Mouse (Mus musculus) liver, embryonic 12.5 days (tissue): ENCODE data around the gene Taok1. TPM values are rescaled to one million over a fixed set of nuclear protein-coding genes. Genes with fewer than 3 reads are reported as not detected.

Experiments
- ATAC-seq: fragments of 200-750 bp; cut with Nextera tagmentation; 2 replicates; pipeline ENCODE4 v1.8.0; 2017; ENCODE audit warnings: moderate number of reproducible peaks, mild to moderate bottlenecking, moderate library complexity
- H3K27ac ChIP-seq: fragments of 300-500 bp; sonication (generic); 2 replicates; pipeline ENCODE4 v1.5.1; 2016; ENCODE audit warnings: mild to moderate bottlenecking
- H3K27me3 ChIP-seq: fragments of 300-500 bp; sonication (generic); replicated peaks from 2 replicates; pipeline ENCODE4 v1.6.1; 2016; ENCODE audit warnings: mild to moderate bottlenecking, moderate library complexity
- H3K36me3 ChIP-seq: fragments of 300-500 bp; sonication (generic); 2 replicates; pipeline ENCODE4 v1.6.1; 2016; ENCODE audit warnings: mild to moderate bottlenecking, moderate library complexity
- H3K4me1 ChIP-seq: fragments of 300-500 bp; sonication (generic); 2 replicates; pipeline ENCODE4 v1.6.1; 2016
- H3K4me2 ChIP-seq: fragments of 300-500 bp; sonication (generic); 2 replicates; pipeline ENCODE4 v1.6.1; 2016; ENCODE audit warnings: mild to moderate bottlenecking, moderate library complexity
- H3K4me3 ChIP-seq: fragments of 300-500 bp; sonication (generic); 2 replicates; pipeline ENCODE4 v1.5.1; 2016; ENCODE audit warnings: mild to moderate bottlenecking, moderate library complexity
- H3K9ac ChIP-seq: fragments of 300-500 bp; sonication (generic); 2 replicates; pipeline ENCODE4 v1.6.1; 2016; ENCODE audit warnings: mild to moderate bottlenecking, moderate library complexity
- H3K9me3 ChIP-seq: fragments of 300-500 bp; sonication (generic); replicated peaks from 2 replicates; pipeline ENCODE4 v1.6.1; 2016; ENCODE audit warnings: mild to moderate bottlenecking, moderate library complexity
- WGBS: fragments of 180-500 bp; shearing (Covaris S2); methylation state at CpG from one replicate; pipeline ENCODE4 v1.1.7; 2016; ENCODE audit not compliant: insufficient replicate concordance; 5-methylcytosine and 5-hydroxymethylcytosine counted together
- polyA plus RNA-seq: library from polyadenylated mRNA; unstranded; fragments of >200 nt; fragmentation: Nextera tagmentation; extraction: Ambion mirVana; gene quantifications from 2 replicates; pipeline ENCODE4 v1.2.1, GENCODE M21; 2016

The Taok1 gene
- polyA plus RNA-seq, 1 experiment from 2014 or later: 6.1 TPM

DNA sequence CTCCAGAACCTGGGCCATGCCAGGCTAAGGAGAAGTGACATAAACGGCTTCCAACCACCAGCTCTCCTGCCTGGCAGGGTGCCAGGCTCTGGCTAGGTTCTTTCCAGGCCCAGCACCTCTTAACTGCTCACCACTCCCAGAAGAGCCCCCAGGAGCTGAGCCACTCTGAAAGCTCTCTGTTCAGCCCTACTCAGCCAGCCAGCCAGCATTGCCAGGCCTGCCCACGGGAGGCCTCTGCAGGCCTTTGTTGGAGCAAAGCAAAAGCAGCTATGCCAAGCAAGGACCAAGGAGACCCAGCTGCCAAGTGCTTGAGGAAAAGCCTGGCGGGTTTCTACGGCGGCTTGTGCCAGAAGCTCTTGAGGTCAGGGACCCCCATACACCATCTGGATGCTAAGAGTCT lies 120.8 kb downstream of the Taok1 start:
- Histone ChIP-seq H3K36me3 (no peaks in the 10 kb centered on the region), H3K27ac (no peak overlapping the region), H3K4me2 (no peak overlapping the region), H3K4me3 (no peak overlapping the region), H3K9me3 (no peaks in the 10 kb centered on the region), H3K27me3 (peaks cover 29% of the 10 kb centered on the region), H3K4me1 (peaks cover 49% of the 10 kb centered on the region), H3K9ac (no peak overlapping the region)
- ATAC-seq: no peak
- 82% methylated on average over 5 of the region's 5 CpGs for WGBS

DNA sequence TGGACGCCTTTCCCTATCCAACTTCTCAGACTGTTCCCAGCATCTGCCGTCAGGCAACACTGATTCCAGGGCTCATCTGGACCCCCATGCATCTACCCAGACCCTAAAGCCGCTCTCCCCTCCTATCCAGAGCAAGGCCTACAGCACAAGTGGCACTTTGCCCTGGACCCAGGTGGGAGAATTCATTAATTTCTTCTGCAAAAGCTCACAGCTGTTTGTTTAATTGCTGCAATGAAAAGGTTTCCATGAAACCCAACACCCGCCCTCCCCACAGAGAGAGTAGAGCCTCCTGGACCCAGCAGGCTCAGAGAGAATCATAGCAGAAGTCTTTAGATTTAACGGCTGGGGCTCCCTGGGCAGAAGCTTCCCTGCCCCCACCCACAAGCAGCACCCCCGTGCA lies 122.4 kb downstream of the Taok1 start:
- no peak overlapping the region for H3K4me3 ChIP-seq
- 70% methylated on average over 6 of the region's 6 CpGs for WGBS
- peaks cover 34% of the 10 kb centered on the region for H3K4me1 ChIP-seq
- H3K36me3 ChIP-seq: no peaks in the 10 kb centered on the region
- no peak overlapping the region for H3K27ac ChIP-seq
- no peak overlapping the region for H3K4me2 ChIP-seq
- peaks cover 21% of the 10 kb centered on the region for H3K27me3 ChIP-seq
- ATAC-seq: no peak
- H3K9me3 ChIP-seq: no peaks in the 10 kb centered on the region
- H3K9ac ChIP-seq: no peak overlapping the region

GRCm38 (mm10) chr11:77483510-77484255 lies 123.9 kb downstream of the Taok1 start:
- H3K4me2 ChIP-seq: no peak overlapping the region
- no peak for ATAC-seq
- WGBS: 44% methylated on average over 11 of the region's 11 CpGs
- no peaks in the 10 kb centered on the region for H3K36me3 ChIP-seq
- no peaks in the 10 kb centered on the region for H3K9me3 ChIP-seq
- no peak overlapping the region for H3K27ac ChIP-seq
- H3K27me3 ChIP-seq: peaks cover 7% of the 10 kb centered on the region
- no peak overlapping the region for H3K9ac ChIP-seq
- no peak overlapping the region for H3K4me3 ChIP-seq
- H3K4me1 ChIP-seq: peaks cover 20% of the 10 kb centered on the region

- Histone ChIP-seq H3K4me1 (peaks cover 14% of the 10 kb centered on the region; the same call in 1 of the 2 replicates), H3K27ac (no peak overlapping the region), H3K9ac (no peak overlapping the region), H3K36me3 (no peaks in the 10 kb centered on the region), H3K4me2 (no peak overlapping the region), H3K27me3 (peaks cover under 1% of the 10 kb centered on the region; the same call in 1 of the 2 replicates), H3K9me3 (no peaks in the 10 kb centered on the region), H3K4me3 (no peak overlapping the region)
- no peak for ATAC-seq
- WGBS: 43% methylated on average over 3 of the region's 3 CpGs
These were observed 124.6 kb downstream of the Taok1 start for GRCm38 (mm10) chr11:77483043-77483442.

Other genes with a start within 250 kb of the Taok1 start
- gene Coro6, start 145.4 kb downstream of the Taok1 start, polyA plus RNA-seq: not detected in 2 replicates
- gene Ankrd13b, start 118.1 kb downstream of the Taok1 start, polyA plus RNA-seq: 2.1 and 2.5 TPM in 2 replicates
- gene Git1, start 114.3 kb downstream of the Taok1 start, polyA plus RNA-seq: 3.1 and 3.2 TPM in 2 replicates
- 3.0 and 3.6 TPM in 2 replicates for gene Abhd15, start 92.7 kb downstream of the Taok1 start, polyA plus RNA-seq
- 9.3 and 11.1 TPM in 2 replicates for gene Trp53i13, start 91.8 kb downstream of the Taok1 start, polyA plus RNA-seq
- gene Gm10392, start 88.6 kb downstream of the Taok1 start, polyA plus RNA-seq: 0.12 and 0.19 TPM in 2 replicates
- gene Nufip2, start 78.3 kb upstream of the Taok1 start, polyA plus RNA-seq: 2.7 and 3.2 TPM in 2 replicates
- gene Cryba1, start 117.5 kb upstream of the Taok1 start, polyA plus RNA-seq: not detected in 2 replicates
- gene Myo18a, start 155.4 kb upstream of the Taok1 start, polyA plus RNA-seq: 28.8 and 30.3 TPM in 2 replicates
- gene Gm10277, start 179.9 kb upstream of the Taok1 start, polyA plus RNA-seq: 1.2 and 1.6 TPM in 2 replicates